Mouse (Mus musculus): ENCODE measurements around the gene Rtn3. TPM values are rescaled to one million over a fixed set of nuclear protein-coding genes. Genes with fewer than 3 reads are reported as not detected.

Rtn3 gene
- polyA plus RNA-seq (2012; rRNA removed) = 197 and 239 TPM in 2 replicates

GRCm38 (mm10) chr19:7482599-7483511 lies at the start of gene Rtn3:
Gene Rtn3, minus strand, starts transcription at chr19:7483281.
- under 1% methylated on average over 80 of the region's 80 CpGs for WGBS
- Histone ChIP-seq H3K4me3 (ENCODE audit: control insufficient read depth, insufficient read depth, low read length) (peak within 1 kb of the TSS; percentile 88), H3K27ac (ENCODE audit: control insufficient read depth, insufficient read depth, low read length) (peak within 1 kb of the TSS; percentile 78), H3K4me1 (replicated peaks; ENCODE audit: control insufficient read depth, insufficient read depth, low read length) (peaks cover 2% of the 10 kb centered on the region; the same call in 1 of the 2 replicates), H3K36me3 (ENCODE audit: control insufficient read depth, insufficient read depth, low read length) (no peaks in the 10 kb centered on the region), H3K27me3 (ENCODE audit: control insufficient read depth, insufficient read depth, low read length) (no peaks in the 10 kb centered on the region)
- peak; percentile 95 for DNase-seq
- 0 out of 2 replicates have a peak, but pooled peaks have one; percentile 33 for TF ChIP-seq CTCF (IDR thresholded peaks at IDR 0.05; ENCODE audit: borderline replicate concordance, control insufficient read depth, extremely low read depth, insufficient read depth, low read length, poor library complexity)
- TF ChIP-seq POLR2A (IDR thresholded peaks at IDR 0.05; ENCODE audit: control insufficient read depth, extremely low read depth, insufficient read depth, low read length, poor library complexity) = peak; percentile 98

DNA sequence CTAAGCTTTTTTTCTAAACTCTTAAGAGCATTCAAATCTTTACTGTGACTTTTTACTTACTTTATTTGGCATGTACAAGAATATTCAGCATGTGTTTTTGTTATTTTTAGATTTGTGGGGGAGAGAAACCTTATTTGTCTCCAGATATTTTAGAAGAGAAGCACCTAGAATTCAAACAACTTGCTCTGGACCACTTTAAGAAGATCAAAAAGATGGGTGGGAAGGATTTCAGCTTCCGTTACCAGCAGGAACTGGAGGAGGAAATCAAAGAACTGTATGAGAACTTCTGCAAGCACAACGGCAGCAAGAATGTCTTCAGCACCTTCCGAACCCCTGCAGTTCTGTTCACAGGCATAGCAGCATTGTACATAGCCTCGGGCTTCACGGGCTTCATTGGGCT lies 48.8 kb upstream of the Rtn3 start:
- 96% methylated on average over 5 of the region's 5 CpGs for WGBS
- H3K27ac ChIP-seq (ENCODE audit: control insufficient read depth, insufficient read depth, low read length) = no peak overlapping the region
- no peak for TF ChIP-seq CTCF (IDR thresholded peaks at IDR 0.05; ENCODE audit: borderline replicate concordance, control insufficient read depth, extremely low read depth, insufficient read depth, low read length, poor library complexity)
- TF ChIP-seq POLR2A (IDR thresholded peaks at IDR 0.05; ENCODE audit: control insufficient read depth, extremely low read depth, insufficient read depth, low read length, poor library complexity) = no peak
- H3K36me3 ChIP-seq (ENCODE audit: control insufficient read depth, insufficient read depth, low read length) = peaks cover 37% of the 10 kb centered on the region
- no peaks in the 10 kb centered on the region for H3K4me1 ChIP-seq (replicated peaks; ENCODE audit: control insufficient read depth, insufficient read depth, low read length)
- H3K27me3 ChIP-seq (ENCODE audit: control insufficient read depth, insufficient read depth, low read length) = no peaks in the 10 kb centered on the region
- H3K4me3 ChIP-seq (ENCODE audit: control insufficient read depth, insufficient read depth, low read length) = no peak overlapping the region
- DNase-seq = no peak

DNA sequence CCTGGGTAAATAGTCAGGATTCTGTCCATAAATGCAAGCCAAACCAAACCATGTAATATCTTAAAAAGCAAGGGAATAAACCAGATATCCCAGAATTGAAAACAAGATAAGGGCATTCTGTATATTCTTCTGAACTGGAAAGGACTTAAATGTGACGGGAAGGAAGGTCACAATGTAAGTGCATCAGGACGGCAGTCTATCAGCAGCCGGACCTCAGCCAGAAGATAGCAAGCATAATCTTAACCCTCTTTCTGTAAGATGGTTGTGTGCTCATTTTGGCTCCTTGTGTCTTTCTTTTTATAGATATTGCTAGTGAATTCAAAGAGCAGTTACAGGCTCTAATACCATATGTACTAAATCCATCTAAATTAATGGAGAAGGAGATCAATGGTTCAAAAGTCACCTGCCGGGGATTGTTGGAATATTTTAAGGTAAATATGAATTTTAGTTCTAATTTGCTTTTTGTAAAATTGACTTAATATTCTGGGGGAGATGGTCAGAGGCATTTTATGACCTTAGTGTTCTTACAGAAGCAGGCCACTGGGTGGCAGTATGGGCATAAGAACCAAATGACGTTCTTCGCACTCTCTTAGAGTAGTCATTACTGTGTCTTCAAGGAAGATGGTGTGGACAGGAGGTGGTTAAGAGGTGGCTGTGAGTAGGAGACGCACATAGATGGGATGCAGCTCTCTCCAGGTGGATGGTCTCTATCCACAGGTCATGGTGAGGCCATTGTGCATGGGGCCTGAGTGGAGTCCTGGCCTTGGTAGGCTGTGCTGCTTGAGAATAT lies 45.8 kb upstream of the Rtn3 start:
- no peaks in the 10 kb centered on the region for H3K27me3 ChIP-seq (ENCODE audit: control insufficient read depth, insufficient read depth, low read length)
- no peak for TF ChIP-seq CTCF (IDR thresholded peaks at IDR 0.05; ENCODE audit: borderline replicate concordance, control insufficient read depth, extremely low read depth, insufficient read depth, low read length, poor library complexity)
- no peak for TF ChIP-seq POLR2A (IDR thresholded peaks at IDR 0.05; ENCODE audit: control insufficient read depth, extremely low read depth, insufficient read depth, low read length, poor library complexity)
- peaks cover 50% of the 10 kb centered on the region for H3K36me3 ChIP-seq (ENCODE audit: control insufficient read depth, insufficient read depth, low read length)
- H3K4me3 ChIP-seq (ENCODE audit: control insufficient read depth, insufficient read depth, low read length) = no peak overlapping the region
- H3K27ac ChIP-seq (ENCODE audit: control insufficient read depth, insufficient read depth, low read length) = no peak overlapping the region
- WGBS = 78% methylated on average over 7 of the region's 7 CpGs
- H3K4me1 ChIP-seq (replicated peaks; ENCODE audit: control insufficient read depth, insufficient read depth, low read length) = no peaks in the 10 kb centered on the region
- DNase-seq = peak; percentile 64

DNA sequence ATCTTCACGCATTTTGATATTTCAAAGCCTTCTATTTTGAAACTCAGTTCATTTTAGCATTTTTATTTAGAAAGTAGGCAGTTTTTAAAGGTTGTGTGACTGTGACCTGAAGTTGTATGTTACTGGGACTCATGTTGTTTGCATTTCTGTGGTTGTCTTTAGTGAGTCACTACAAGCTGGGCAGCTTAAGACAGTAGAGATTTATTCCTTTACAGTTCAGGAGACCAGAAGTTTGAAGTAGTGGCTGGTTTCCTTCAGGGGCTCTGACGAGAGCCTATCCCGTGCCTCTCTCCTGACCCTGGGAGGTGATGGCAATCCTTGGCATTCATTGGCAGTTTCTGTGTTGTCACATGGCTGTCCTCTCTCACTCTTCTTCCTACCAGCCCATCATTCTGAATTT lies 41.8 kb upstream of the Rtn3 start:
- WGBS = 98% methylated on average over 3 of the region's 3 CpGs
- H3K27ac ChIP-seq (ENCODE audit: control insufficient read depth, insufficient read depth, low read length) = no peak overlapping the region
- no peaks in the 10 kb centered on the region for H3K4me1 ChIP-seq (replicated peaks; ENCODE audit: control insufficient read depth, insufficient read depth, low read length)
- no peak for TF ChIP-seq POLR2A (IDR thresholded peaks at IDR 0.05; ENCODE audit: control insufficient read depth, extremely low read depth, insufficient read depth, low read length, poor library complexity)
- TF ChIP-seq CTCF (IDR thresholded peaks at IDR 0.05; ENCODE audit: borderline replicate concordance, control insufficient read depth, extremely low read depth, insufficient read depth, low read length, poor library complexity) = no peak
- no peaks in the 10 kb centered on the region for H3K27me3 ChIP-seq (ENCODE audit: control insufficient read depth, insufficient read depth, low read length)
- no peak overlapping the region for H3K4me3 ChIP-seq (ENCODE audit: control insufficient read depth, insufficient read depth, low read length)
- H3K36me3 ChIP-seq (ENCODE audit: control insufficient read depth, insufficient read depth, low read length) = peaks cover 42% of the 10 kb centered on the region
- no peak for DNase-seq

GRCm38 (mm10) chr19:7523781-7524180 lies 40.7 kb upstream of the Rtn3 start:
- H3K4me1 ChIP-seq (replicated peaks; ENCODE audit: control insufficient read depth, insufficient read depth, low read length) = no peaks in the 10 kb centered on the region
- DNase-seq = no peak
- no peak overlapping the region for H3K27ac ChIP-seq (ENCODE audit: control insufficient read depth, insufficient read depth, low read length)
- TF ChIP-seq CTCF (IDR thresholded peaks at IDR 0.05; ENCODE audit: borderline replicate concordance, control insufficient read depth, extremely low read depth, insufficient read depth, low read length, poor library complexity) (no peak), POLR2A (IDR thresholded peaks at IDR 0.05; ENCODE audit: control insufficient read depth, extremely low read depth, insufficient read depth, low read length, poor library complexity) (no peak)
- H3K4me3 ChIP-seq (ENCODE audit: control insufficient read depth, insufficient read depth, low read length) = no peak overlapping the region
- H3K36me3 ChIP-seq (ENCODE audit: control insufficient read depth, insufficient read depth, low read length) = peaks cover 44% of the 10 kb centered on the region
- H3K27me3 ChIP-seq (ENCODE audit: control insufficient read depth, insufficient read depth, low read length) = no peaks in the 10 kb centered on the region

DNA sequence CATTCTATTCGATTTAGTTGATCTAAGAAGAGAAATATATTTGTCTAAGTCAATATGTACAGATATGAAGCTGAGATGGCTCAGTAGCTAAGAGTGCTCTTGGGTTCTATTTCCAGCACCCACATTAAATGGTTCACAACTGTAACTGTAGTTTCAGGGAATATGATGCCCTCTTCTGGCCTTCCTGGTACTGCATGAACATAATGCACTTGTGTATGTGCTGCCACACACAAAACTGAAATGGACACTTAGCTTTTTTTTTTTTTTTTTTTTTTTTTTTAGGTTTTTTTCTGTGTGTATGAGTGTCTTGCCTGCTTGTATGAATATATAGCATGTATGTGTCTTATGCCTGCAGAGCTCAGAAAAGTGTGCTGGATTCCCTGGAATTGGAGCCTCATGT lies 40.2 kb upstream of the Rtn3 start:
- Histone ChIP-seq H3K4me3 (ENCODE audit: control insufficient read depth, insufficient read depth, low read length) (no peak overlapping the region), H3K27me3 (ENCODE audit: control insufficient read depth, insufficient read depth, low read length) (no peaks in the 10 kb centered on the region), H3K27ac (ENCODE audit: control insufficient read depth, insufficient read depth, low read length) (no peak overlapping the region), H3K36me3 (ENCODE audit: control insufficient read depth, insufficient read depth, low read length) (peaks cover 49% of the 10 kb centered on the region), H3K4me1 (replicated peaks; ENCODE audit: control insufficient read depth, insufficient read depth, low read length) (no peaks in the 10 kb centered on the region)
- 91% methylated on average over 1 of the region's 1 CpGs for WGBS
- peak; percentile 41 for DNase-seq
- TF ChIP-seq CTCF (IDR thresholded peaks at IDR 0.05; ENCODE audit: borderline replicate concordance, control insufficient read depth, extremely low read depth, insufficient read depth, low read length, poor library complexity) (no peak), POLR2A (IDR thresholded peaks at IDR 0.05; ENCODE audit: control insufficient read depth, extremely low read depth, insufficient read depth, low read length, poor library complexity) (no peak)
